Mouse (Mus musculus) MEL (cell line): Measurements from ENCODE around the gene Prep. TPM values are rescaled to one million over a fixed set of nuclear protein-coding genes. Genes with fewer than 3 reads are reported as not detected.
"Not testable (repeated sequence)": the region's sequence is repeated elsewhere in the genome, so short reads cannot be mapped to it uniquely, and the experiment has no call there.

Experiments
- DNase-seq: peaks from one replicate; pipeline ENCODE4 v3.0.0; 2011; ENCODE audit warnings: low read depth, low spot score
- H3K27ac ChIP-seq: 2 replicates; pipeline ENCODE4 v1.5.1; 2012; ENCODE audit warnings: low read depth, mild to moderate bottlenecking, control low read depth, low read length, moderate library complexity; ENCODE audit not compliant: control insufficient read depth
- H3K27me3 ChIP-seq, 2 experiments: fragments of 150-350 bp in 1 of 2; sonication (generic) in 1 of 2; 2 replicates each; pipeline ENCODE4 v1.6.1; 2012; ENCODE audit warnings: low read length in 2 of 2, mild to moderate bottlenecking in 2 of 2, improper control_type of control experiment in 1 of 2, moderate library complexity in 1 of 2; ENCODE audit not compliant: insufficient read depth in 2 of 2, control insufficient read depth in 1 of 2
- H3K36me3 ChIP-seq, 2 experiments: 2 replicates each; pipeline ENCODE4 v1.6.1; 2012 to 2014; ENCODE audit warnings: low read length in 2 of 2, improper control_type of control experiment in 1 of 2, inconsistent platforms in 1 of 2, mild to moderate bottlenecking in 1 of 2; ENCODE audit not compliant: insufficient read depth in 2 of 2, control insufficient read depth in 1 of 2
- H3K4me1 ChIP-seq, 2 experiments: fragments of 150-350 bp in 1 of 2; sonication (generic) in 1 of 2; 2 replicates each; pipeline ENCODE4 v1.6.1; 2012; ENCODE audit warnings: low read length in 2 of 2, improper control_type of control experiment in 1 of 2, mild to moderate bottlenecking in 1 of 2; ENCODE audit not compliant: insufficient read depth in 2 of 2, control insufficient read depth in 1 of 2
- H3K4me3 ChIP-seq, 2 experiments: fragments of 150-350 bp in 1 of 2; sonication (generic) in 1 of 2; 2 replicates each; pipeline ENCODE4 v1.5.1; 2012; ENCODE audit warnings: low read depth in 2 of 2, low read length in 2 of 2, mild to moderate bottlenecking in 2 of 2, moderate library complexity in 2 of 2, control low read depth in 1 of 2, improper control_type of control experiment in 1 of 2; ENCODE audit not compliant: control insufficient read depth in 1 of 2, insufficient read depth in 1 of 2
- H3K79me2 ChIP-seq: 2 replicates; pipeline ENCODE4 v1.6.1; 2012; ENCODE audit warnings: mild to moderate bottlenecking, low read length, moderate library complexity; ENCODE audit not compliant: control insufficient read depth, poor library complexity, insufficient read depth
- H3K9ac ChIP-seq: 2 replicates; pipeline ENCODE4 v1.6.1; 2012; ENCODE audit warnings: low read depth, mild to moderate bottlenecking, control low read depth, low read length, moderate library complexity; ENCODE audit not compliant: control insufficient read depth, poor library complexity, severe bottlenecking
- H3K9me3 ChIP-seq: fragments of 150-350 bp; sonication (generic); replicated peaks from 2 replicates; pipeline ENCODE4 v1.6.1; 2012; ENCODE audit warnings: mild to moderate bottlenecking, low read length, improper control_type of control experiment, moderate library complexity; ENCODE audit not compliant: insufficient read depth
- BHLHE40 ChIP-seq: IDR thresholded peaks from 2 replicates; pipeline ENCODE4 v1.6.1; 2012; ENCODE audit warnings: low read depth, mild to moderate bottlenecking, inconsistent platforms, low read length, improper control_type of control experiment, borderline replicate concordance
- CHD2 ChIP-seq: IDR thresholded peaks from 2 replicates; pipeline ENCODE4 v1.6.1; 2011; ENCODE audit warnings: low read length, improper control_type of control experiment
- E2F4 ChIP-seq: IDR thresholded peaks from 2 replicates; pipeline ENCODE4 v1.6.1; 2011; ENCODE audit warnings: low read depth, low read length, improper control_type of control experiment, borderline replicate concordance
- ELF1 ChIP-seq: IDR thresholded peaks from 2 replicates; pipeline ENCODE4 v1.6.1; 2014; ENCODE audit warnings: low read depth, mild to moderate bottlenecking, inconsistent platforms, low read length, improper control_type of control experiment, moderate library complexity
- EP300 ChIP-seq, 2 experiments: IDR thresholded peaks; 2 replicates each; pipeline ENCODE4 v1.6.1; 2011; ENCODE audit warnings: improper control_type of control experiment in 2 of 2, low read length in 2 of 2, low read depth in 1 of 2, mild to moderate bottlenecking in 1 of 2
- ETS1 ChIP-seq: IDR thresholded peaks from 2 replicates; pipeline ENCODE4 v1.6.1; 2012; ENCODE audit warnings: low read depth, mild to moderate bottlenecking, inconsistent platforms, low read length, improper control_type of control experiment, moderate library complexity
- GATA1 ChIP-seq: IDR thresholded peaks from 2 replicates; pipeline ENCODE4 v1.6.1; 2011; ENCODE audit warnings: low read depth, low read length, improper control_type of control experiment
- JUND ChIP-seq: IDR thresholded peaks from 2 replicates; pipeline ENCODE4 v1.6.1; 2011; ENCODE audit warnings: low read depth, mild to moderate bottlenecking, improper control_type of control experiment, low read length
- KAT2A ChIP-seq: conservative IDR thresholded peaks from 2 replicates; pipeline ENCODE4 v1.6.1; 2012; ENCODE audit warnings: low read depth, low read length, improper control_type of control experiment, inconsistent platforms
- MYB ChIP-seq: IDR thresholded peaks from 2 replicates; pipeline ENCODE4 v1.6.1; 2011; ENCODE audit warnings: mild to moderate bottlenecking, low read depth, low read length, improper control_type of control experiment
- MYC ChIP-seq: IDR thresholded peaks from 2 replicates; pipeline ENCODE4 v1.6.1; 2011; ENCODE audit warnings: low read depth, mild to moderate bottlenecking, low read length, improper control_type of control experiment, moderate library complexity
- NRF1 ChIP-seq: IDR thresholded peaks from 2 replicates; pipeline ENCODE4 v1.6.1; 2014; ENCODE audit warnings: low read depth, mild to moderate bottlenecking, inconsistent platforms, low read length, improper control_type of control experiment, moderate library complexity; ENCODE audit not compliant: poor library complexity, insufficient read depth, severe bottlenecking
- POLR2A ChIP-seq, 2 experiments: IDR thresholded peaks; 2 replicates each; pipeline ENCODE4 v1.6.1; 2011 to 2012; ENCODE audit warnings: low read length in 2 of 2, mild to moderate bottlenecking in 2 of 2, control low read depth in 1 of 2, improper control_type of control experiment in 1 of 2, low read depth in 1 of 2, moderate library complexity in 1 of 2; ENCODE audit not compliant: control insufficient read depth in 1 of 2, insufficient read depth in 1 of 2, poor library complexity in 1 of 2
- POLR2AphosphoS5 ChIP-seq: IDR thresholded peaks from 2 replicates; pipeline ENCODE4 v1.6.1; 2012; ENCODE audit warnings: low read depth, borderline replicate concordance, mild to moderate bottlenecking, inconsistent platforms, low read length, moderate library complexity, mixed read lengths
- SMC3 ChIP-seq: IDR thresholded peaks from 2 replicates; pipeline ENCODE4 v1.6.1; 2011; ENCODE audit warnings: low read depth, low read length, improper control_type of control experiment
- TAL1 ChIP-seq: IDR thresholded peaks from 2 replicates; pipeline ENCODE4 v1.6.1; 2012; ENCODE audit warnings: mild to moderate bottlenecking, inconsistent platforms, low read length, moderate library complexity, mixed read lengths
- TCF12 ChIP-seq: IDR thresholded peaks from 2 replicates; pipeline ENCODE4 v1.6.1; 2014; ENCODE audit warnings: low read depth, mild to moderate bottlenecking, inconsistent platforms, low read length, improper control_type of control experiment, moderate library complexity
- USF1 ChIP-seq: IDR thresholded peaks from 2 replicates; pipeline ENCODE4 v1.6.1; 2014; ENCODE audit warnings: low read depth, mild to moderate bottlenecking, inconsistent platforms, low read length, improper control_type of control experiment, moderate library complexity
- ZC3H11A ChIP-seq: IDR thresholded peaks from 2 replicates; pipeline ENCODE4 v1.6.1; 2012; ENCODE audit warnings: low read depth, mild to moderate bottlenecking, inconsistent platforms, low read length, improper control_type of control experiment
- ZNF384 ChIP-seq: IDR thresholded peaks from 2 replicates; pipeline ENCODE4 v1.6.1; 2012; ENCODE audit warnings: low read depth, mild to moderate bottlenecking, inconsistent platforms, low read length, improper control_type of control experiment
- polyA plus RNA-seq, 2 experiments: library from polyadenylated mRNA; stranded (reverse) in 1 of 2; unstranded in 1 of 2; fragments of >175 nt in 1 of 2; fragments of >200 nt in 1 of 2; gene quantifications; 2 replicates each; pipeline versions ENCODE4 v1.2.1 to v1.2.4; 2012; ENCODE audit warnings: low replicate concordance in 2 of 2, low read depth in 1 of 2; ENCODE audit not compliant: insufficient read length in 2 of 2, insufficient read depth in 1 of 2, missing spikeins in 1 of 2
- total RNA-seq: library from RNA; depleted of rRNA; stranded (reverse); fragments of 300-350 nt; gene quantifications from 2 replicates; pipeline ENCODE4 v1.2.3, GENCODE M21; 2012

The Prep gene
- total and polyA plus RNA-seq, 3 experiments: 12.0 to 24.4 TPM; not detected in 1

DNA sequence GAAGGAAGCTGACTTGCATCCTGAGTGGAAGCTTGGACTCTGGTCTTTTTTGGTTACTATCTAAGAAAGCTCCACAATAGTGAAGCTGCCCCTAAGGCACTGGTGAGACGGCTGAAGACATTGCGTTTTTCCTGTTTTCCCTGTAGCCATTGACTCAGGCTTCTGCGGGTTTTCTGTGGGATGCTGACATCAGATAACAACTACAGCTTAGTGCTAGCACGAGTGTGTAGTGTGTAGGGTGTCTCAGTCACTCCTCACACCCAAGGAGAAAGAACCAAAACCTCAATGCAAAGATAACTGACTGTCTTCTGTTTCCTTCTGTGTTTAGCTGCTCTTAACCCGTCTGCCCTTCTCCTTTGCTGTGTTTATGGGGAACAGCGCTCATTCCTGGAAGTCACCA lies 13.5 kb downstream of the Prep start:
- Histone ChIP-seq H3K4me3 (no peak overlapping the region), H3K36me3 (peaks cover 5 to 22% of the 10 kb centered on the region in 2 experiments), H3K9ac (no peak overlapping the region), H3K4me1 (peaks cover 3 to 24% of the 10 kb centered on the region in 2 experiments; a peak in 2 of 4 replicates), H3K79me2 (peaks cover 31% of the 10 kb centered on the region), H3K27me3 (no peaks in the 10 kb centered on the region), H3K27ac (no peak overlapping the region; the same call in 1 of the 2 replicates), H3K9me3 (no peaks in the 10 kb centered on the region)
- DNase-seq: peak; percentile 34
- TF ChIP-seq ETS1 (peak; percentile 36; the same call in 1 of the 2 replicates), ZNF384 (no peak), BHLHE40 (peak; percentile 34; the same call in 1 of the 2 replicates), KAT2A (no peak), GATA1 (peak; percentile 61)

DNA sequence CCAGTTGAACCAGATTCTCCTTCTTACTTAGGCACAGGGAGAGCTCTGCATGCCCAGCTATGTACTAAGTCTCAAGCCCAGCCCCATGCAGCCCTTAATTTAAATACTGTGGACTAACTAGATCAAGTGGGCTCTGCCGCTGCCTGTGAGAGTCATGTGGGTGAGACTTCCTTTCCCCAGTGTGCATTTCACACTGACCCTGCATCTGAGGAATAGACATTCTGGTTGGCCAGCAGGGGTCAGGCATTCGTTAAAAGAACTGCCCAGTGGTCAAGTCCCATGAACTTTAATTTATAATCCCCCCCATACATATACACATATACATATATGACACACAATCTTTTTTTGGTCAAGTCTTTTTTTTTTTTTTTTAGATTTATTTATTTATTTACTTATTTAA lies 15.7 kb downstream of the Prep start:
- Histone ChIP-seq H3K4me3 (no peak overlapping the region), H3K27ac (no peak overlapping the region), H3K36me3 (peaks cover 12 to 13% of the 10 kb centered on the region in 2 experiments), H3K4me1 (peaks cover 0 to 10% of the 10 kb centered on the region in 2 experiments; a peak in 2 of 4 replicates), H3K9me3 (no peaks in the 10 kb centered on the region), H3K79me2 (peaks cover 43% of the 10 kb centered on the region), H3K27me3 (no peaks in the 10 kb centered on the region), H3K9ac (no peak overlapping the region)
- no peak for DNase-seq
- no peak for TF ChIP-seq MYB
- no peak for TF ChIP-seq ELF1
- no peak for TF ChIP-seq EP300 (IDR thresholded peaks at IDR 0.05; ENCODE audit: low read depth in 1 of 2, low read length in 2 of 2)
- no peak for TF ChIP-seq USF1
- no peak for TF ChIP-seq KAT2A
- TF ChIP-seq MYC: no peak
- TF ChIP-seq SMC3: no peak
- TF ChIP-seq JUND: no peak
- no peak for TF ChIP-seq NRF1
- TF ChIP-seq POLR2A (IDR thresholded peaks at IDR 0.05; ENCODE audit: control insufficient read depth in 1 of 2, insufficient read depth in 1 of 2, low read depth in 1 of 2, low read length in 2 of 2, poor library complexity in 1 of 2): no peak
- no peak for TF ChIP-seq CHD2
- TF ChIP-seq E2F4: no peak
- no peak for TF ChIP-seq ZC3H11A
- no peak for TF ChIP-seq POLR2AphosphoS5
- TF ChIP-seq TCF12: no peak
- TF ChIP-seq TAL1: no peak

DNA sequence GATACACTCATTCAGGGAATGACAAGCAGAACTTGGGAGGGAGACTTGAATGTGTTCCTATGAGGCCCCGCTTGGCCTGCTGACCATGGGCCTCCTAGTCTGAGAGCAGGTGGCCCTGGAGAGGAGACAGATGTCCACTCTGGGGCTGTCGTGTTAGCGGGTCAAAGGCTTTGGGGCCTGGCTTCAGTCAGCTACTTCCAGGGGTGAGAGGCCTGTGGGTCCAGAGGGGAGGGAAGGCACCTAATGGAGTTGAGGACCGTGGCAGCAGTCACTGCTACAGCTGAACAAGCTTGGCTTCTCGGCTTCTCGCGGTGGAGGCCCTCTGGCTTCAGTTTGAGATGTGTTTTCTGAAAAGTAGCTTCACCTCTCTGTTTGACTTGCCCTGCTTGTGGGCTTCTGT lies 17.0 kb downstream of the Prep start:
- H3K9me3 ChIP-seq, H3K4me3 ChIP-seq, DNase-seq, H3K27me3 ChIP-seq, H3K9ac ChIP-seq, H3K27ac ChIP-seq: not testable (repeated sequence)
- peaks cover 11 to 13% of the 10 kb centered on the region in 2 experiments for H3K36me3 ChIP-seq
- peaks cover 0 to 10% of the 10 kb centered on the region in 2 experiments; a peak in 1 of 4 replicates for H3K4me1 ChIP-seq
- peaks cover 40% of the 10 kb centered on the region for H3K79me2 ChIP-seq
